Mouse (Mus musculus): ENCODE measurements around the gene Cd320.
"Not testable (repeated sequence)": the region's sequence is repeated elsewhere in the genome, so short reads cannot be mapped to it uniquely, and the experiment has no call there.

The Cd320 gene

DNA sequence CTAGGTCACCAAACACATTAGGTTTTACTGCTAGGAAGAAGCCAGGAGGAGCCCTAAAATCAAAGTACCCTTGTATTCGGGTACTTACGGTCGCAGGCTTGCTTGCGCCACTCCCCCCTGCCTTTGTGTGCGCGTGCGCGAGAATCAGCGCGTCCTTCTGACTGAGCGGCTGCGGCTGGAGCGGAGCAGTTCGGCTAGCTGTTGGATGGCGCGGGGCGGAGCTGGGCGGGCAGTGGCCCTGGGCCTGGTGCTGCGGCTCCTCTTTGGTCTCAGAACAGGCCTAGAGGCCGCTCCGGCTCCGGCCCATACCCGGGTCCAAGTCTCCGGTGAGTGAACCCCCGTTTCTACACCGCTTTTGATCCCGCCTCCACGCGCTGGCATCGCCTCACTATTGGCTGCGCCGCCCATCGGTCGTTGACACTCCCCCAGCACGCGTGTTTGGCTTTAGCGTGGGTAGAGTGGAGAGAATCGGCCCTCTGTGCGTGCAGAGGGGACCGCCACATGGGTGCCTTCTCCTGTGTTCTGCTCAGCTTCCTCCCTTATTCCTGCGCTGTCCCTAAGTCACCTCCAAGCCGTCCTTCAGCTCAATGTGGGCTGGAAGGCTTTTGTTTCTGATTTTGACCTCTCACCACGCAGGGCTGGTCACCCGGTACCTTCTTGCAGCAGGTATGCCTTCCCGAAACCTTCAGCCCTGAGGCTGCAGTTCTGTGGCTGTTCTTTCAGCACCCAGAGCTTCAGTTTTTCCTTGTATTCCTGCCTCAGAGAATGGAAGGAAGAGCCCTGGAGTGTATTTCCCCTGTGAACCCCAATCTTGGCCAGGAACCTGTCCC is at the start of gene Cd320:
TSS of gene Cd320 (plus strand) at position 126 of the 830 bp plus-strand sequence.
- peak; percentile 96 for DNase-seq

DNA sequence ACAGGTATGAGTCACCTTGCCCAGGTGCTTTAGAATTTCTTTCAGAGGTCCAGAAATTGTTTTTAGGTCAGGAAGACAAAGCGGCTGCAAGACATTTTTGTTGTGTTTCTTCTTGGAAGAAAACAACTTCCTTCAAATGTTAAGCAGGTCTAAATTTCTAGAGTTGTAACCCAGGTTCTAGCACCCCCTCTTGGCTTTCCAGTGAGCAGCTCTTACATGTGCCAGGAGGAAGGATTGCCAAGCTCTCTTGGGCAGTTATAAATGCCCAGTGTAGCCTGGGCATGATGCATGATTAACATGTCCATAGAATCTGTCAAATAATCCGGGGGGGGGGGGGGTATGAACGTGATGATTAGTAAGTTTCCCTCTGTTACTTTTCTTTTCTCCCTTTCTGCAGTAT is 44.6 kb upstream of the Cd320 start:
- DNase-seq, result peak; percentile 72

DNA sequence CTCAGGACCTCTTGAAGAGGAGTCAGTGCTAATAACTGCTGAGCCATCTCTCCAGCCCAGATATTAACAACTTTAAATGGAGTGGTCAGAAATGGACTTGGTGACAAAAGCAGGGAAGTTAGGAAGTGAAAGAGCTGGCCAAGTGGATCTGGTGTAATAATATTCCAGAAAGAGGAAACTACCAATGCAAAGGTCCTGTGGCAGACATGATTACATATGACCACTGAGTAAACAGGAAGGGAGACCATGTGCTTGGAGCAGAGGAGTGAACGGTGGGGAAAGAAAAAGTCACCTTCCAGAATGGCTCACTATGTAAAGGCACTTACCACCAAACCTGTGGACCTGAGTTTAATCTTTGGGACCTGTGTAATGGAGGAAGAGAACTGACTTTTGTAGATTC is 43.6 kb upstream of the Cd320 start:
- DNase-seq, result no peak

DNA sequence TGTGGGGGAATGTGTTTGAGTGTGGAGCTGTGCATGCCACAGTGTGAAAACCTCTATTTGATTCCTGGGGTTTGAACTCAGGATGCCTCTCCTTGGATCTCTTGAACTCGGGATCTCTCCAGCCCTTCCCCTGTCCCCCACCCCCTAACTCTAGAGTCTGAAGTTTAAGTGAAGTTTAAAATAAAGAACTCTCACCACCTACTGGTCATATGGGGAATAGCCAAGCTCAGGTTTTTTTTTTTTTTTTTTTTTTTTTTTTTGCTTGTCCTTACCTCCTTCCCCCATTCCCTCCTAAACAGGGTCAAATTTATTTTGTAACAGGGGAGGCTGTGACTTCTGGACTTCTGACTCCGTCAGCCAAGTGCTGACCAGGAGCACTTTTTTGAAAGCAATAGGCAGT is 40.7 kb upstream of the Cd320 start:
- DNase-seq, result no peak

DNA sequence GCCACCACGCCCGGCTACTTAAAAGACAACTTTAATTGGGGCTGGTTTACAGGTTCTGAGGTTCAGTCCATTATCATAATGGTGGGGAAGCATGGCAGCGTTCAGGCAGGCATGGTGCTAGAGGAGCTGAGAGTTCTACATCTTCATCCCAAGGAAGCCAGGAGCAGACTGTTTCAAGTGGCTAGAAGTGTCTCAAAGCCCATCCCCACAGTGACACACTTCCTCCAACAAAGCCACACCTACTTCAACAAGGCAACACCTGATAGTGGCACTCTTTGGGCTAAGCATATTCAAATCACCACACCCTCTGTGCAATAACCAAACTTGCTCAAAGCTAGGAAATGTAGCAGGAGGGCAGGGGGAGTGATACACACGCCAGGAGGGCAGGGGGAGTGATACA is 38.7 kb upstream of the Cd320 start:
- no peak for DNase-seq

DNA sequence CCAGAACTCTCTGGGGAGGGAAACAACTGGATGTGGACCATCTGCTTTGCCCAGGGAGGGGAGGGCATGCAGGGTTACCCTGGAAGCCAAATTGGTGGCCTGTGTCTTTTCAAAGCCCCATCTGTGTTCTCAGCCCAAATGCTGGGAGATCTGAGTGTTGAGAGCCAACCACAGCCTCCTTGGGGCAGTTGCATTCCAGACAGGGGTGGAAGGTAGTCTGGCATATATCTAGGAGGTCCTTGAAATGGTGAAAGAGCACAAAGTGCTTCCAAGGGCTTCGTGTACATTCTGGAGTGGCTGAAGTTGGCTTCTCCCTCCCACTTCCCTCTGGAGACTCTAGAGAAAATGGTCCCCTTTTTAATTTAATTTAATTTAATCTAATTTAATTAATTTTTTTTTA is 38.1 kb upstream of the Cd320 start:
- peak; percentile 52 for DNase-seq

DNA sequence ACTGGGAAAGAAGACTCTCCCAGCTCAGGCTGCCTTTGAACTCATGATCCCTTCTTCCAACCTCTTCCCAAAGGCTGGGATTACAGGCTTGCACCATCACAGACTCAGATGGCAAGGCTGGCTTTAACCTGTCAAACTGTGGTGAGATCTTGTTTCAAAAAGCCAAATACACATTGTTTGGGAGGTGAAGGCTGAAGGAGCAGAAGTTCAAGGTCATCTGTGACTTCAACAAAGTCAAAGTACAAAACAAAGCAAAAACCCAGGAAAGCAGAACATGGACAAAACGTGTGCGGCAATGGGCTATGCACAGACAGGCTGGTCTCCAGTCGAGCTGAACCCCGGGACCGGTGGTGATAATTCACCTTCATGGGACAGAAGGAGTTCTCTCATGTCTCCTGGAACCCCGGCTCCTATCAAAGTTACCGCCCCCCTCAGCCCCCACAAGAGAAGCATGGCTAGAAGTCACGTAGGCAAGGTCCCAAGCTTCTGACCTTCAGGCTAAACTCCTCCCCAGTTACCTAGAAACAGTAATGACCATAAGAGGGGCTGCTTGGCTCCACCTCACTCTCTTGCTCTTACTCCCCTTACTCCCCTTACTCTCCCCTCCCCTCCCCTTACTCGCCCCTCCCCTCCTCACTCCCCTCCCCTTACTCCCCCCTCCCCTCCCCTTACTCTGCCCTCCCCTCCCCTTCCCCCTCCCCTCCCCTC is 35.6 kb upstream of the Cd320 start:
- no peak for DNase-seq

DNA sequence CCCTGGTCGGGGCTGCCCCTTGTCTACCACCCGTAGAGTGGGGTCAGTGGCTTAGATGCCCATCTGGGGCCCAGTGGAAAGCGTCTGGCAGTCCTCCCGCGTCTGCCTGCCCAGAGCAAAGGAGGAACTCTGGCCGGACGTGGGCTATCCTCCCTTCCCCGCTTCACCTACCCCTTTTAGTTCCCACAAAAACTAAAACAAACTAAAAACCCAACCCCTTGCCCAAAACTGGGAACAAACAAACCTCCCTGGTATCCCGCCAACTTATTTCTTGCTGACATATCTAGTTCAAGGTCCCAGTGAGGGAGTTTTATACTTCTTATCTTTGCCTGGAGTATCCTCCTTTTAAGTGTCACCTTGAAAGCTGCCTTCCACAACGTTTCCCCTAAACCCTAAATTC is 34.7 kb upstream of the Cd320 start:
- no peak for DNase-seq

DNA sequence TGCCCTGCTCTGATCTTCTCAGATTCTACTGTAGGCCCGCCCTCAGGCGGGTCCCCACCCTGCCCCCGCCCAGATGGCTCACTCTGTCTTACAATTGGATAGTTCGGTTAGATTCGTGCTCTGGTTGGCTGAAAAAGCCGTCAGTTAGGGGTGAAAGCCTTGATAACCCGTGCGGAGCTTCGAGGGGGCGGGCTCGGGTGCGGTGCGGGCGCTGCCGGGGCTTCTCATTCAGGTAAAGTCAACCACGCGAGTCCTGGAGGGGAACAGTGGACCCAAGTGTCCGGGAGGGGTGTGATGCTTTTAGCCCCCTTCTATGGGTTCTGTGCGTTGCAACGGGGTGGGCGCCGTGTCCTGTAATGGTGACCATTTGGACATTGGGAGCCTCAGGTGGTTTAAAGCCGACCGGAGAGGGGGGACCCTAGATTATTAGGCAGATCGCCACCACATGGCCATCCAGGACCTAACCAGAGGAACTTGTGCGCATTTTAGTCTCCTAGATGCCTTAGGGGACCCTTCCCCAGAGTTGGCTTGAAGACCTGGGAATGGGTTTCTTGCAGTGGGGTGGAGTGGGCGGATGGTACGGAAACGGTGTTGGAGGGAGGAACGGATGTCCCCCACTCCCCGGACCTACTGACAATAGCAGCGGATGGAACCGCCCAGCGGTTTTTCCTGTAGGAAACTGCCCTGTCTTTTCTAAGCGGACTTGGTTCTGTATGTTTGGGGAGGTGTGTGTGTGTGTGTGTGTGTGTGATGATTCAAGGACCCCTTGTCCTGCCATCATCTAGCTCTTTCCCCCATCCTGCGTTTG is 32.4 kb upstream of the Cd320 start, which contains the start of gene Kank3:
TSS of gene Kank3 (plus strand) at position 186 of the 808 bp plus-strand sequence.
- peak; percentile 98 for DNase-seq

DNA sequence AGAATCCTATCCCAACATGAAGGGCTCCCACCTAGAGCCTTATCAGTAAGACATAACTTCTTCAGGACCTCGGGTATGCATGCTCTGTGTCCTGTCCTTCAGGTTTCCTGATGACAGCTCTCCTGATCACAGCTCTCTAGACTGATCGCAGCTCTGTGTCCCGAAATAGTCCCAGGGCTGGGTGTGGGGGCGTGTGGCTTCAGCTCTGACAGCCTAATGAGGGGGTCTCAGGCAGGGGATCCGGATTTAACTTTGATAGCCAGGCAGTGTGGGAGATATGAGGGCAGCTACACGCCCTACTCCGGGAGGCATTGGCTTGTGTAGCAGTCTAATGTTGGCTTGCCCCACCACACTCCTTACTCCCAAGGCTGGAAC is 31.8 kb upstream of the Cd320 start:
- peak; percentile 30 for DNase-seq

DNA sequence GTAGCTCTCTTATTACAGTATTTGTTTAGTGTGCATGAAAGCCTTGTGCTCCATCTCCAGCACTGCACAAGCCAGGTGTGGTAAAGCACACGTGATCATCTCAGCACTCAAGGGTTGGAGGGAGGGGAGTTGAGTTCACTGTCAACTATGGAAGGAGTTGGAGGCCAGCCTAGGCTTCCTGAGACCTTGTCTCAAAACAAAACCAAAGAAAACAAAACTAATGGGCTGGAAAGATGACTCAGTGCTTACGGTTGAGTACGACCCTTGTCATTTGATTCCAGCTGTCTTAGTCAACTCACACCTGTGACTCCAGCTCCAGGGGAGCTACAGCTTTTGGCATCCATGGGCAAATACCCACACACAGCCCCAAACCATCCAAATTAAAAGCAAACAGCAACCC is 30.4 kb upstream of the Cd320 start:
- peak; percentile 36 for DNase-seq

DNA sequence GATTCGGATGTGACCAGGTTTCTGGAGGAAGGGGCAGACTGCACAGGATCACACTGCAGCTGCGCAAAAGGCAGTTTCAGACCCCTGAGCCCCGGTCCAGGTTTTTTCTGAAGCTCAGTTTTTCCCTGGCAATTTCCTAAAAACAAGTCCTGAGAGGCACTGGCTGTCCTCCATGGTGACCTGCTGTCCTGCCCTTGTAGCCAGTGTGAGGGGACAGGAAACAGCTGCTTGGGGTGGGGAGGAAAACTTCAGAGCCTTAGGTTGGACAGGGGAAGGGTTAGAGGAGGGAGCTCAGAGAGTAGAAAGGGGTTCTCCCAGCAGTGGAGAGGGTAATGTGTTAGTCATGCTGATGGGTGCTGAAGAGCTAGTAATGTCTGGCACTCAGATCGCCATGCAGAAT is 29.9 kb upstream of the Cd320 start:
- peak; percentile 91 for DNase-seq

DNA sequence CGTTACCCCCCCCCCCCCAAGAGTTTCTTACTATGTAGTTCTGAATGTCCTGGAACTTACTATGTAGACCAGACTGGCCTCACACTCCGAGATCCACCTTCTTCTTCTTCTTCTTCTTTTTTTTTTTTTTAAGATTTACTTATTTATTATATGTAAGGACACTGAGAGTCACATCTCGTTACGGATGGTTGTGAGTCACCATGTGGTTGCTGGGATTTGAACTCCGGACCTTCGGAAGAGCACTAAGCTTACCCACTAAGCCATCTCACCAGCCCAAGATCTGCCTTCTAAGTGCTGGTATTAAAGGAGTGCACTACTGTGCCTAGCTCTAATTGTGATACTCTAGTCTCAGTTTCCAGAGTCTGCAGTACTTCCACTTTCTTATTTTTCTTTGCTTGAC is 27.5 kb upstream of the Cd320 start:
- no peak for DNase-seq

DNA sequence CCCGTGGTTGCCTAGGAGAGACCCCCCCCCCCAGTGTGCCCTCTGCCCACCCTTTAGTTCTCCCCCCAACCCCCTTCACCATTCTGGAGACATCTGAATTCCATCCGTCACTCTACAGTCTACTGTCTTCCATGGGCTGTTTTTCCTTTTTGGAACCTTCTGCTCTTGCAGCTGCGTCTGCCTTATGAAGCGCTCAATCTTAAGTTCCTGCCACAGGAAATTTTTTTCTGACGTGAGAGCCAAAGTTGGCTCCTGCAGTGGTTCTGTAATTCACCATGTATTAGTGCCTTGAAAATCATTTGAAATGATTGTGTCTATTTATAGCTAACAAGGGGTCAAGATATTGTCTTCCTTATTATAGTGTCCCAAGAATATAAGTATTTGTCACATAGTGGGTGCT is 26.3 kb upstream of the Cd320 start:
- peak; percentile 41 for DNase-seq

DNA sequence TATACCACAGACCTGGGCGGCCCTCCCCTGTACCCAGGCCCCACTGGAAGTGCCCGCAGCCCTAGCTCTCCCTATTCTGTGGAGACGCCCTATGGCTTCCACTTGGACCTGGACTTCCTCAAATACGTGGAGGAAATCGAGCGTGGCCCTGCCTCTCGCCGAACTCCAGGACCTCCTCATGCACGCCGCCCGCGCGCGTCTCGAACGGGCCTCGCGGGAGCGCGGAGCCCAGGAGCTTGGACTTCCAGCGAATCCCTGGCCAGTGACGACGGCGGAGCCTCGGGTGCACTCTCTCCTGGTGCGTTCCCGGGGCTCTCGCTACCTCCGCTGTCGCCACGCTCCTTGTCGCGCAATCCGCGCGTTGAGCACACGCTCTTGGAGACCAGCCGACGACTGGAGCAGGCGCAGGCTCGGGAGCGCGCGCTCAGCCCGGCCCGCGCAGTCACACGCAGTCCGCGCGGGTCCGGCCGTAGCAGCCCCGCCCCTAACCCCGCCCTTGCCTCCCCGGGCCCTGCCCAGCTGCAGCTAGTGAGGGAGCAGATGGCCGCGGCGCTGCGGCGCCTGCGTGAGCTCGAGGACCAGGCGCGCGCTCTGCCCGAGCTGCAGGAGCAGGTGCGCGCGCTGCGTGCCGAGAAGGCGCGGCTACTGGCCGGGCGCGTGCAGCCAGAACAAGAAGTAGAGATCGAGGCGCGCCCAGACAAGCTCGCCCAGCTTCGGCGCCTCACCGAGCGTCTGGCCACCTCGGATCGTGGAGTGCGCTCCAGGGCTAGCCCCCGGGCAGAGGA is 25.5 kb upstream of the Cd320 start:
- DNase-seq, result peak; percentile 91

DNA sequence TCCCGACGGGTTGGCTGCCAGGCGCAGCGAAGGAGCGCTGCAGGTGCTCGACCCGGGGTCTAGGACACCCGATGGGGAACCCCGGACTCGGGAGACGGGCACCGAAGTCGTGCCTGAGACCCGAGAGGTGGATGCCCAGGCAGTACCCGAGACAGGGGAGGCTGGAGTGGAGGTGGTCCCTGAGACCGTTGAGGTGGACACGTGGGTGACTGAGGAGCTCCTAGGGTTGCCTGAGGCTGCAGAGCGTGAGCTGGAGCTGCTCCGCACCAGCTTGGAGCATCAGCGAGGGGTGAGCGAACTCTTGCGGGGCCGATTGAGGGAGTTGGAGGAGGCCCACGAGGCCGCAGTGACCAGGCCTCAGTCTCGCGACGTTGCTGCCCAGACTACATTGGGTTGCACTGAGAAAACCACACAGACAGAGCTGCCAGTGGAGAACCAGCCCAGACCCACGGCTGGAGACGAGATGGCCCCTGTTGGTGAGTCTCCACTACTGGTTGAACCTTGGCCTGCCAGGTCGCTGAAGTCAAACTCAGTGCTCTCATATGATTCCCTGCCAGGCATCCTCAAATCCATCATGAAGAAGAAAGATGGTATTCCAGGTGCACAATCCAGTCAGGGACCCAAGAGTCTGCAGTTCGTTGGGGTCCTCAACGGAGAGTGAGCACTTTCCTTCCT is 24.8 kb upstream of the Cd320 start:
- DNase-seq, result no peak

DNA sequence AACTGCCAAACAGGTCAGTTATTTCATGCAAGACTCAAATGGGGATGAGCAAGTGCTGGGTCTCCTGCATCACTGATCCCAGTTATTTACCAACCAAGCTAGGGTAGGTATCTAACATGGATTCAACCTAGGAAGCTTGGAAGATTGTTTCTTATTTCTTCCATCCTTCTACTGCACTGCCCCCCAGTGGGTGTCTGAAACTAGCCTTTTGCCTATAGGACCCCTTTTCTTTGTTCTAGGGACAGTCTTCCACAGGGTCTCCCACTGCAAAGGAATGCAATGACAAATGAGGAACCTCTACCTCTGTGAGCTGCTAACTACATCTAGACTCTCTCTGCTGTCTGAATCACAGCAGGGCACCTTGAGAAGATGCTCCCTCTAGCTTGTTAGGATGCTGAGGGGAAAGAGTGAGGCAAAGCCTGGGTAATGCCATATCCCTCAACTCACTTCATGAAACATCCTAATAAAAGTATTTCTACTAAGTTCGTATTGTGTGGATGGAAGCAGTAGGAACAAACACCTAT is 20.4 kb upstream of the Cd320 start:
- DNase-seq, result peak; percentile 39

DNA sequence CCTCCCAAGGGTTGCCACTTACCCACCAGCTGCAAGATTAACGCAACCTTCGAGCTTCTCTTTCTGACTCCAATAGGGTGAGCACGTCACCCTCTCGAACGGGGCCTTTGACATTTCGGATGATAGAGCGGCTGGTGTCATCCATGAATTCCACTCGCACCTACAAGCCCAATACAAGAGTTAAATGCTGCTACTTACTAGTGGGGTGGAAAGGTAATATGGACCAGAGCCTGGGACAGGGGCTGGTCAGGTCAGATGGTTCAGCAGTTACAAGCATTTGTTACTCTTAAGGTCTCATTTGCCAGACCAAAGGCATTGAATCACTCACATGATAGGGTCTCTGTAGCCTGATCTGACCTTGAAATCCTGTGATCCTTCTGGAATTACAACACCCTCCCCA is 19.7 kb upstream of the Cd320 start:
- DNase-seq, result not testable (repeated sequence)

DNA sequence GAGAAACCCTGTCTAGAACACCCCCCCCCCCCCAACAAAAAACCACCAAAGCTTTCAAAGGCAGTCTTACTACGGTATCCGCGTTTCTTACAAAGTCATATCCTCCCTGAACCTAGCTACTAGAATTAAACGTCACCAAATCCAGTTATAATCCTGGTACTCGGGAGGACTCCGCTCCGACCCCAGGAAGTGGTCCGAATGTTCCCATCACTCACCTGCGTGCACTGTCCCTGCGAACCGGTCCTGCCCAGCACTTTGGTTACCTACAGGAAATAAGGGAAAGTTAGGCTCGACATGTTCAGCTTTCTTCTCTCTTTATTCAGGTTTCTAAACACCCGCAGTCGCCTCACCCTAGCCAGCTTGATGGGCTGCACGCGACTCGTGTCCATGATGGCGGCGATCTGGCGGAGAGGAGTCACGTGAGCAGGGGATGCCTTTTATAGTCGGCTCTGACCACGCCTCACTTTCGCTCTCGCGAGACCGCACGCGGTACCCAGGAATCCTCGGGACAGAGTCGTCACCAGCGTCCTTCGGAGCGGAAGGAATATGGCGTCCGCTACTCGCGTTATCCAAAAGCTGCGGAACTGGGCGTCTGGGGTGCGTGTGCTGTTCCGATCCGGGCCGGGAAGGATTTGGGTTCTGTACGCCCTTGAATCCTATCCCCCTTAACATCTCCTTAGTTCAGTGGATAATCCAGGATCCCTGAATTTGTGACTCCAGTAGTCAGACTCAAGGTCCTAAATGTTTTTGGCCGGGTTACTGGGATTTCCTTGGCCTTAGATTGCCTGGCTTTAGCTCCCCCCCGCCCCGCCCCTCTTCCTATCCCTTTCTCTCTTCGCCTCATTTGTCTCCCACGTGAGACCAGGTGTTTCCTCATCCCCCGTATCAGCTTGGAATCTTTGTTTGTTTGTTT is 18.6 kb upstream of the Cd320 start, which contains the start of the genes Rps28 and Ndufa7:
TSS of gene Rps28 (minus strand) at position 479 of the 913 bp plus-strand sequence.
TSS of gene Ndufa7 (plus strand) at position 489 of the 913 bp plus-strand sequence.
- peak; percentile 99 for DNase-seq

DNA sequence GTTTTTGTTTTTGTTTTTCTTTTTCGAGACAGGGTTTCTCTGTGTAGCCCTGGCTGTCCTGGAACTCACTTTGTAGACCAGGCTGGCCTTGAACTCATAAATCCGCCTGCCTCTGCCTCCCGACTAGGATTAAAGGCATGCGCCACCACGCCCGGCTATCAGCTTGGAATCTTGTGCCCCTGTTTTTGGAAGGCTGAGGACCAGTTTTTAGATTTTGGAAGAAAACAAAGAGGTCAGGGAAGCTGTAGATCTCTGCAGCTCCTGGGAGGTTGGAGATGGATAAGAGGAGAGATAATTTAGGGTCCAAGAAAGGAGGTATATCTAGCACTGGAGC is 17.9 kb upstream of the Cd320 start:
- DNase-seq, result not testable (repeated sequence)

DNA sequence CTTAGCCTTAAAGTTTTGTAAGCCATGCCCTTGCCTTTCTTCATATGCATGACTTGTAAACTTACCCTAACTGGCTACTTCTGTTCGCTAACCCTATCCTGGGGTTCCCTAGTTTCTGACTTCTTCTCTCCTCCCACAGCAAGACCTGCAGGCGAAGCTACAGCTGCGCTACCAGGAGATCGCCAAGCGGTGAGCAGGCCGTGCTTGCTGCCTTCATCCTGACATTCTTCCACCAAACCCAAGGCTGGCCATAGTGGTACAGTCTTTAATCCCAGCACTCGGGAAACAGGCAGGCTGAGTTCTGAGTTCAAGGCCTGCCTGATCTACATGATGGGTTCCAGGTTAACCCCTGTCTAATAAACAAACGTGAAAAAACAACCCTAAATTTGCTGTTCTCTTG is 17.4 kb upstream of the Cd320 start:
- DNase-seq, result no peak

Measured in lung, postnatal 10 days (tissue).